Mouse (Mus musculus): ENCODE data around the gene Zkscan16.

Zkscan16 gene

DNA sequence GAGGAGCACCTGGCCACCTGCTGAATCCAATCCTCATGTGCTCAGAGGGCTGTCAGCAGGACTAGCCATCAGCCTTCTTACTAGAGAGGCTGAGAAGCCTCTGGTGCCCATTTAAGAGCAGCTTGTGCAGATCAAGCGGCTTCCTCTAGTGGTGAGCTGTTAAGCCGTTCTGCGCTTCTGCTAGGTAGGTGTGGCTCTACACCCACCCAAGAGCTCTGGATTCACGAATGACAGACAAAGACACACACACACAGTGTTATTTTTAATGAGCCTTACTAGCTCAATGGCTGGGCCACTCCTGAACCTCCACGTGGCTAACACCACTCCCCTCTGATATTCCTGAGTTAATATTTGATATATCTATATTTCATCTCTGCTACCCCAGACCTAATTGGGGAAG, 17.8 kb upstream of the Zkscan16 start:
- Histone ChIP-seq H3K36me3 (ENCODE audit: control insufficient read depth, insufficient read depth, low read length, poor library complexity, severe bottlenecking) (no peaks in the 10 kb centered on the region), H3K27me3 (ENCODE audit: control insufficient read depth, insufficient read depth, low read length, poor library complexity, severe bottlenecking) (no peaks in the 10 kb centered on the region)
- DNase-seq (ENCODE audit: low read depth, low spot score): no peak

DNA sequence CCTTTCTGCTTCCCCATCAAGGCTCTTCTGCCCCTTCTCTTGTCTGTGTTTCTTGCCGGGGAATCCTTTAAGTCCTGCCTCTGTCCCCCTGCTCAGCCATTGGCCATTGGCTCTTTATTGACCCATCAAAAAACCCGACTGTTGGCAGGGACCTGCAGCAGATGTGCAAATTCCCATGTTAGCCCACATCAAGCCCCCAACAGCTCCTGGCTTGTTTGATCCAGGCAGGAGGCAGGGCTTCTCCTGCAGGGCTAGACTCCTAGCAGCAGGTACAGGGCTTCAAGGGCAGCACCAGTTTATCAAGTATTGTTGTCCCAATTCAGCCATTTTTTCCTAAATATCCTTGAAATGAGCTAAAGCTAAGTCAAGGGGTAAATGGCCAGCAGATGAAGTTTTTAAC, 17.3 kb upstream of the Zkscan16 start:
- no peak for DNase-seq (ENCODE audit: low read depth, low spot score)
- Histone ChIP-seq H3K36me3 (ENCODE audit: control insufficient read depth, insufficient read depth, low read length, poor library complexity, severe bottlenecking) (no peaks in the 10 kb centered on the region), H3K27me3 (ENCODE audit: control insufficient read depth, insufficient read depth, low read length, poor library complexity, severe bottlenecking) (no peaks in the 10 kb centered on the region)

DNA sequence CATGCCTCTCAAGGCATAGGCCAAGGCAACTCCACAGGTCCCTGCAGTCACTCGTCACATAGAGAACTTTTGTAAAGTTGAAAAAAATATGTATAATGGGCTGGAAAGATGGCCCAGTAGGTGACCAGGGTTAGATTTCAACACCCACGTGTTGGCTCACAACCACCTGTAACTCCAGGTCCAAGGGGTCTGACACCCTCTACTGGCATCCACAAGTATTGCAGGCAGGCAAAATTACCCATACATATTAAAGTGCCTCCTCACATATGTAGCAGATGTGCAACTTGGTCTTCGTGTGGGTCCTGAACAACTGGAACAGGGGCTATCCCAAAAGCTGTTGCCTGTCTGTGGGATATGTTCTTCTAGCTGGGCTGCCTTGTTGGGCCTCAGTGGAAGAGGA, 15.8 kb upstream of the Zkscan16 start:
- no peaks in the 10 kb centered on the region for H3K27me3 ChIP-seq (ENCODE audit: control insufficient read depth, insufficient read depth, low read length, poor library complexity, severe bottlenecking)
- no peak for DNase-seq (ENCODE audit: low read depth, low spot score)

DNA sequence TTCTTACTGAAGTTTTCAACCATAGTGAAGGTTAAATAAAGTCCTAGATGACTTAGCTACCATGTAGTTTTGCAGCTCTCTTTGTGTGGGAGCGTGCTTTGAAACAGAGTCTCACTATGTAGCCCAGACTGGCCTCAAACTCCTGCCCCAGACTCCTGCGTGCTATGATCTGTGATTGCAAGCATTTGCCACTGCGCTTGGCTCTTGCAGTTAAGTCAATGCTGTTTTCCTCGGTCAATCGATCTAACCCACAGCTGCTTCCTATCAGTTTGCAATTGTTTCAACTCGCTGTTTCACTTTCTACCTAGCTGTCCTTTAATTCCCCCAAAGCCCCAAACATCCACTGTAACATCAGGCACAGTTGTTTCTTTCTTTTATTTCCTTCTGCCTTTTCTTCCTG, 10.9 kb upstream of the Zkscan16 start:
- no peaks in the 10 kb centered on the region for H3K27me3 ChIP-seq (ENCODE audit: control insufficient read depth, insufficient read depth, low read length, poor library complexity, severe bottlenecking)
- no peak for DNase-seq (ENCODE audit: low read depth, low spot score)
- no peaks in the 10 kb centered on the region for H3K36me3 ChIP-seq (ENCODE audit: control insufficient read depth, insufficient read depth, low read length, poor library complexity, severe bottlenecking)

More for the DNA sequence above, 15.8 kb upstream of the Zkscan16 start:
- no peaks in the 10 kb centered on the region for H3K36me3 ChIP-seq (ENCODE audit: control insufficient read depth, insufficient read depth, low read length, poor library complexity, severe bottlenecking)

DNA sequence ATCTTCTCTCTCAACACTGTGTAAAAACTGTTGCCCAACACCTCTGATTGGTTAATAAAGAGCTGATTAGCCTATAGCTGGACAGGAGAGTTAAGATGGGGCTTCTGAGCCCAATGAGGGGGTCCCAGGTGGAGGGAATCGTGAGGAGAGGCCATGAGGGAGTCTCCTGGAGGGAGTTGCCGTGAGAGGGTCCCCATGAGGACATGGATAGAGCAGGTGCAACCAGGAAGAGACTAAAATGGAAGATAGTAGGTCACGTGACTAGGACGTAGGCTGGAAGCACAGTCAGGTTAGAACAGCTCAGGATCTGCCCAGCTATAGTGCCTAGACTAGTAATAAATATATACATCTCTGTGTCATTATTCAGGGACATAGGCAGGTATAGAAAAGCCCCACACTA, 9.1 kb upstream of the Zkscan16 start:
- H3K36me3 ChIP-seq (ENCODE audit: control insufficient read depth, insufficient read depth, low read length, poor library complexity, severe bottlenecking): no peaks in the 10 kb centered on the region
- DNase-seq (ENCODE audit: low read depth, low spot score): no peak
- no peaks in the 10 kb centered on the region for H3K27me3 ChIP-seq (ENCODE audit: control insufficient read depth, insufficient read depth, low read length, poor library complexity, severe bottlenecking)

DNA sequence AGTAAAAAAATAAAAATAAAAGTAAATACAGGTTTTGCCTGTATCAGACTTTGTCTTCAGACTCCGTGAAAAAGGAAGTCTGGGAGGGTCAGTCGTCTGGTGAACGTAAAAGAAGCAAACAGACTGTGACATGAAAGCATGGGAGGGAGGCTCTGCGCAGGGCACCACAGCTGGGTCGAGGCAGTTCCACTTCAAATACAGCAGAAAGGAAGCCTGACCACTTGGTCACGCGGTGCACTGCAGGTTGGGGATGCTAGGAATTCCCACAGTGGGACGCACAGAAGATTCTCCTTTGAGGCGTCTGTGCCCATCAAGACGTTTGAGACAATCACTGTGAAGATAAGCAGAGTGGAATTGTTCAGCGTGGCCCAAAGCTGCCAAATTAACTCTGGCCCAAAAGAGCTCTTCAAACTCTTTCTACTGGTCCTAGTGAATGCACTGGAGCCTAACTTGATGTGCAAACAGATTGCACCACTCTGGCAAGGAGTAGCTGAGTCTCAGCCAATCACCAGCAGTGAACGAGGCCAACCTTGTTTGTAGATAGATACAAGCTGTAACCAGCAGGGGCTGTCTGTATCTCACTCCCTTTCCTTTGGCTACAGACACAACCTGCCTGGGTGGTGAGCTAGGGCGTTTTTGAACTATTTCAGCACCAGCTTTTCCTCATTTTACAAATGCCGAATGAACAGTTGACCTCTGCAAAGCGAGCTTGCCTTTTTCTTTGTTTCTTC, 8.5 kb upstream of the Zkscan16 start:
- DNase-seq (ENCODE audit: low read depth, low spot score): peak; percentile 73
- Histone ChIP-seq H3K36me3 (ENCODE audit: control insufficient read depth, insufficient read depth, low read length, poor library complexity, severe bottlenecking) (no peaks in the 10 kb centered on the region), H3K27me3 (ENCODE audit: control insufficient read depth, insufficient read depth, low read length, poor library complexity, severe bottlenecking) (no peaks in the 10 kb centered on the region)

DNA sequence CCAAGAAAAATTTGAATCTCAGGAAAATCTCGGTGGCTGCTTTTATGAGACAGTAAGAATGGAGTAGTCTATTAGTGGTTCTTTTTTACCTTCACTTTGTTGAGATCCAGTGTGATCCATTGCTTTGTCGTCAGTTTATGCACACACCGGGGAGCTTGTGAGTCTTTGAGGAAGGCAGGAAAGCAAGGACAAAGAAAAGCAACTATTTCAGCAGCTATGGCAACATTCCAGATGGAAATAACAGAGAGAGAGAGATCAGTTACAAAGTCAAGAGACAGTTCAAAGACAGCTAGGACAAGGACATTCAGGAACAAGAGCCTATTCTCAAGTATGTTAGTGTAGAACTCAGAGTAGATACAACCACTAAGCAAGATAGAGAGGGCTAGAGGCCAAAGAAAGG, 7.6 kb upstream of the Zkscan16 start:
- Histone ChIP-seq H3K36me3 (ENCODE audit: control insufficient read depth, insufficient read depth, low read length, poor library complexity, severe bottlenecking) (no peaks in the 10 kb centered on the region), H3K27me3 (ENCODE audit: control insufficient read depth, insufficient read depth, low read length, poor library complexity, severe bottlenecking) (no peaks in the 10 kb centered on the region)
- no peak for DNase-seq (ENCODE audit: low read depth, low spot score)

DNA sequence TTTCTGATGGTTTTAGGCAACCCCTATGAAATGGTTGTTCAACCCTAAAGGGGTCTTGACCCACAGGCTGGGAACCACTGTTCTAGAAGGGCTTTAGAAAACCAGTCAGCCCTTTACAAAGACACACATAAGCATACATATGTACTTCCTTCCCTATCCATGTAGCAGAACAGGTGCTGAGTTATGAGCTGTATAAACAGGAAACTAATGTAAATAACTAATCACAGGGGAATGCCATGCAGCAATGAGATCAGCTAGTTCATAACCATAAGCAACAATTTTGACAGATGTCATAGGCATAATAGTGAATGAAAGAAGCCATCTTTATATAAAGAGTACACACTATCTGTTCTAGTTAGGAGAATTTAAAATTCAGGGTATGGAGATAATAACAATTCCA, 1.8 kb upstream of the Zkscan16 start:
- DNase-seq (ENCODE audit: low read depth, low spot score): peak; percentile 68
- Histone ChIP-seq H3K27me3 (ENCODE audit: control insufficient read depth, insufficient read depth, low read length, poor library complexity, severe bottlenecking) (no peaks in the 10 kb centered on the region), H3K36me3 (ENCODE audit: control insufficient read depth, insufficient read depth, low read length, poor library complexity, severe bottlenecking) (no peaks in the 10 kb centered on the region)

DNA sequence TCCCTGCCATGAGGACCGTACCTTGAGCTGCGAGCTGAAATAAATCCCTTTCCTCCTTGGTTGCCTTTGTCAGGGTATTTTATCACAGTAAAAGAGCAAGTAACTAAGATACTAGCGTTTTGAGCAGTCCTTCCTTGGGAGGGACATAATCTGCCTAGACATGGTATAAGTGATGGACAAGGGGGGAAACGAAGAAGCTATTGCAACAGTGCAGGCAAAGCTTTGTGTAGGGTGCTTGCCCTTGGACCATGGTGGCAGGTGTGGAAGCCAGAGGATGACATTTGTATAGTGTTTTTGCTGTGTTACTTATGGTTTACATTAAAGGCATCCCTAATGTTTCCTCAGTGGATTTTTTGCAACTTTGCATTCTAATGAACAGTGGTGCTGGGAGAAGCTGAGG, 486 bp upstream of the Zkscan16 start:
- DNase-seq (ENCODE audit: low read depth, low spot score): no peak
- H3K27me3 ChIP-seq (ENCODE audit: control insufficient read depth, insufficient read depth, low read length, poor library complexity, severe bottlenecking): no peaks in the 10 kb centered on the region

DNA sequence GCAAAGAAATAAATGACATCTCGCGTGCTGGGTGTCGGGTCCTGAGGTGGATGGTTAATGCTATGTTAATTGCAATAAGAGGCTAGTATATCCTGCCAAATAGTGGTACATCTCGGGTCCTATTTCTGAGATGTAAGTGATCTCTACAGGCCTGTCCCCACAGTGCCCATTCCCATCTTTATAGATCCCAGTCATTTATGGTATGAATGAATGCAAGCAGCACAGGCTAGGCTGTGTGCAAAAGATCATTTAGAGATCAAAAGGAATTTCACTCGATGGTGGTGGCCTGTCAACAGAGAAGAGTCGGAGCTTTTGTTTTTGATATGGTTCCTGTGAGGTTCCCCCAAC, 752 bp downstream of the Zkscan16 start:
- no peak for DNase-seq (ENCODE audit: low read depth, low spot score)
- H3K27me3 ChIP-seq (ENCODE audit: control insufficient read depth, insufficient read depth, low read length, poor library complexity, severe bottlenecking): no peaks in the 10 kb centered on the region
- H3K36me3 ChIP-seq (ENCODE audit: control insufficient read depth, insufficient read depth, low read length, poor library complexity, severe bottlenecking): no peaks in the 10 kb centered on the region

More for the DNA sequence above, 486 bp upstream of the Zkscan16 start:
- H3K36me3 ChIP-seq (ENCODE audit: control insufficient read depth, insufficient read depth, low read length, poor library complexity, severe bottlenecking): no peaks in the 10 kb centered on the region

DNA sequence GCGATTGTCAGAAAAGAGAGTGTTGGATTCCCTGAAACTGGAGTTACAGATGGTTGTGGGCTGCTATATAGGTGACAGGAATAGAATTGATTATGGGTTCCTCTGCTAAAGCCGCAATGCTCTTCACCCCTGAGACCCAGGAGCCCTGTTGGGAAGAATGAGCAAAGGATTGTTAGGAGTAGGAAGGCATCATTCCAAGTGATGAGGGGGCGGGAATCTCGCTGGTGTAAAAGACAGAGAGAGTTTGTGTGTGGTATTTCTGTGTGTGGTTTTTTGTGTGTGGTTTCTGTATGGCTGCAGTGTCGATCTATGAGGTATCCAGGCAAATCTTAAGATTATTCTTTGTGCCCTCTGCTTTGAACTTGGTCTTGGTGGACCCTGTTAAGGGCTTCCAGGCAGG, 1.3 kb downstream of the Zkscan16 start:
- no peak for DNase-seq (ENCODE audit: low read depth, low spot score)
- Histone ChIP-seq H3K36me3 (ENCODE audit: control insufficient read depth, insufficient read depth, low read length, poor library complexity, severe bottlenecking) (no peaks in the 10 kb centered on the region), H3K27me3 (ENCODE audit: control insufficient read depth, insufficient read depth, low read length, poor library complexity, severe bottlenecking) (no peaks in the 10 kb centered on the region)

DNA sequence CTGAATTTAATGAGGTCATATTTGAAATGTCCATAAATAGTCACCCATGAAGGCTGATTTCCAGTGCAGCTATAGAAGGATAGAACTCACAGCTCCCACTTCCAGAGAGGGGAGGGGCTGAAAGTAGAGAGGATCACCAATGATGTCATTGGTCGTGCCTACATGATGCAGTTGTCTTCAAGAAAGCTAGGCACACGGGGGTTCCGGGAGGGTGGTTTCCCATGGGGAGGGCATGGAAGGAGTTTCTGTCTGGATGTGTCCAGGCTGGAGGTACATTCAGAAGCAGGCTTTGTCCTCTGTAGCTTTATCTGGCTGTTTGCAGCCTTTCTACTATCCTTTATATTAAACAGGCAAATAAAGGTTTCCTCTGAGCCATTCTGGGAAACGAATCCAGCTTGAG, 5.0 kb downstream of the Zkscan16 start:
- no peaks in the 10 kb centered on the region for H3K36me3 ChIP-seq (ENCODE audit: control insufficient read depth, insufficient read depth, low read length, poor library complexity, severe bottlenecking)
- no peaks in the 10 kb centered on the region for H3K27me3 ChIP-seq (ENCODE audit: control insufficient read depth, insufficient read depth, low read length, poor library complexity, severe bottlenecking)
- DNase-seq (ENCODE audit: low read depth, low spot score): no peak

DNA sequence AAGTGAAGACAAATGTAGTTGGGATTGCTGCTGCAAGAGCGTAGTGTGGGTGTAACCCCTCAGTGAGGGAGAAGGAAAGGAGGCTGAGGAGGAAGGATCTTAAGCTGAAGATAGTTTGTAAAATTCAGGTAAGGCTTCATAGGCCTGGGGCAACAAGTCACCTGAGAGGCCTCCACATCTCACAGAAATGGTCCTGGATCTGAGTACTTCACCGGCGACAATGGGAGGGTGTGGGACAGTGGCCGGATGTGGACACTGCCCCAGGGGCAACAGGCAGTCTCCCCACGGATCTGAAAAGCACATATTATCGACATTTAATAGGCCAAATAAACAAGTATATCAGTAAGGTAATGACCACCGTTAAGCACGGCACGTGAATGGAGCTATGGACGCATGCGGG, 9.2 kb downstream of the Zkscan16 start:
- Histone ChIP-seq H3K27me3 (ENCODE audit: control insufficient read depth, insufficient read depth, low read length, poor library complexity, severe bottlenecking) (no peaks in the 10 kb centered on the region), H3K36me3 (ENCODE audit: control insufficient read depth, insufficient read depth, low read length, poor library complexity, severe bottlenecking) (no peaks in the 10 kb centered on the region)
- no peak for DNase-seq (ENCODE audit: low read depth, low spot score)

DNA sequence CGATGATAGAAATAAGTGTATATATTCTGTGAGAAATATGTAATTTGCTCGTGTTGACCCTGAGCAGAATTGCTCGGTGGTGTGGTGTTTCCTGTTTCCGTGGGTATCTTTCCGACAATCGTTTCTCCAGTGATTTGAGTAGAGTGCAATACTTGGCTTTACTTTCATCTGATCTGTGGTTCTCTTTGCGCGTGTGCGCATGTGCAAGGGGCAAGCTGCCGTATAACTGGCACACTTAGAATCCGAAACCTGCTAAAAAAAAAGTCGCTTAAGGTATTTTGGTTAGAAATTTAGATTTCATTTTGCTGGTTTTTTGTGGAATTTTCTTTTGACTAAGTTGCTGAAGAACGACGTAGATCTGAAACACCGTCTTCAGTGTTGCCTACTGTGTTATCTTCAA, 18.3 kb downstream of the Zkscan16 start:
- DNase-seq (ENCODE audit: low read depth, low spot score): no peak
- Histone ChIP-seq H3K27me3 (ENCODE audit: control insufficient read depth, insufficient read depth, low read length, poor library complexity, severe bottlenecking) (no peaks in the 10 kb centered on the region), H3K36me3 (ENCODE audit: control insufficient read depth, insufficient read depth, low read length, poor library complexity, severe bottlenecking) (no peaks in the 10 kb centered on the region)

DNA sequence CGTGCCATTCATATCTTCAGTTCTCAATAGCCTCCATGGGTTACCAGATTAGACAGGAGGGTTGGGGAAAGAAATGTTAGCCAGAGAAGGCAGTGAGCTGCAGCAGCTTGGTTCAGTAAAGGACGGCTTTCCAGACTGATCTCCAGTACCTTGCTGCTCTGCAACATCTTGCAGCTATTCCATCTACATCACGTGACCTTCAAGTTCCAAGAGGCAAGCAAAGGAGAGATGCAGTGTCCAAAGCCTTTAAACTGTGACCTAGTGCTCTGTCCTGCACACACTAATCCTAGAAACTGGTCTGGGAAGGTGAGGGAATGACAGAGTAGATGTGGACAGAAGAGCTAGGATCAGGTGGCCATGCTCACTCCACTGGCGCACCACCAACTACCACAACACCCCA, 19.8 kb downstream of the Zkscan16 start:
- Histone ChIP-seq H3K36me3 (ENCODE audit: control insufficient read depth, insufficient read depth, low read length, poor library complexity, severe bottlenecking) (no peaks in the 10 kb centered on the region), H3K27me3 (ENCODE audit: control insufficient read depth, insufficient read depth, low read length, poor library complexity, severe bottlenecking) (no peaks in the 10 kb centered on the region)
- DNase-seq (ENCODE audit: low read depth, low spot score): no peak

DNA sequence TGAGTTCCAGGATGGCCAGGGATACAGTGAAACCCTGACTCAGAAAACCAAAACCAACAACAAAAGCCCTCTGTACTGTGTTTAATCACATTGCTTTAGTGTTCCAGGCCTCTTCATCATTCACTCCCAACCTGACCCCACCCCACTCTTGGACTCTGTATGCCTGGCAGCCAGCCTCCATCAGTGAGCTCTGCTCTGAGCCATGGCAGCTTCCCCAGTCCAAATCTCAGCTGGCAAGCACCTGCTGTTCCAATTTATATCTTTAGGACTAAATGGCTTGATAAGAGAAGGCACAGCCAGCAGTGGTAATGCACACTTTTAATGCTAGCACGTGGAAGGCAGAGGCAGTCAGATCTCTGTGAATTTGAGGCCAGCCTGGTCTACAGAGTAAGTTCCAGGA, 21.7 kb downstream of the Zkscan16 start:
- H3K27me3 ChIP-seq (ENCODE audit: control insufficient read depth, insufficient read depth, low read length, poor library complexity, severe bottlenecking): no peaks in the 10 kb centered on the region
- H3K36me3 ChIP-seq (ENCODE audit: control insufficient read depth, insufficient read depth, low read length, poor library complexity, severe bottlenecking): no peaks in the 10 kb centered on the region
- no peak for DNase-seq (ENCODE audit: low read depth, low spot score)
